Mouse (Mus musculus): ENCODE data around the gene Wwox.

DNA sequence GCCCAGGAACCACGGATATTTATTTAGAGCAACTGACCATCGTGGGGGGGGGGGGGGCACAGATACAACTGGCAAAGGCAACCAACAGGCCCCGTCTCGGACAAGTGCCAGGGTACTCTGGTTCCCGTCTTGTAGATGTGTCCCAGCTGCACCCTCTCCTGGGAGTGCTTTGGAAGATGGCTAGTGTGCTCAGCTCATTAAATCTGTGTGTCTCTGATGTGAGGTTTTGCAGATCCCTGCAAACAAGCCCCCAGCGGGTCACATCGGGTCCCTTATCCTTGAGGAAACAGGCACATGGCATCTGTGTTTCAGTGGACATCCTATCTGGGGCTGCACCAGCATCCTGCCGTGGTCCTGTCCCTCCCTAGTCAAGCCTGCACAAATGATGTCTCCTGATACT lies 336.1 kb downstream of the Wwox start:
- TF ChIP-seq POLR2A (IDR thresholded peaks at IDR 0.05; ENCODE audit: borderline replicate concordance, control insufficient read depth, low read depth, low read length) (no peak), CTCF (IDR thresholded peaks at IDR 0.05; ENCODE audit: control insufficient read depth, insufficient read depth, low read length) (no peak)
